Mouse (Mus musculus): ENCODE results near the gene Sart1.

DNA sequence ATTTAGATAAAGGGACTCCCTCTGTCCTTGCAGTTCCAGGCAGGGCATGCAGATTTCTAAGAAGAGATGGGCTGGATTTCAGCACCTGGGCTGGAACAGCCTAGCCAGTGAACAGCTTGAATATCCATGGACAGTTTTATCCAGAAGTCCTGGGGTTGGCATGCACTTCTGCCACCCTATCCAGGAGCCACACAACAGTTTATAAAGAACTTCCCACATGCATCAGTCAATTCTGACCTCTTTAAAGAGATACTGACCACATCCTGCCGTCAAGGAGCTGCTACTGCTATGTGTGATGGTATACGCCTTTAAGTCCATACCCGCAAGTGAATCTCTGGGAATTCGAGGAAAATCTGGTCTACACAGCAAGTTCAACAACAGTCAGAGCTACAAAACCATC is 40.7 kb upstream of the Sart1 start:
- TF ChIP-seq POLR2A (IDR thresholded peaks at IDR 0.05; ENCODE audit: borderline replicate concordance, insufficient read depth, low read length) = no peak
- no peak for TF ChIP-seq CTCF (IDR thresholded peaks at IDR 0.05; ENCODE audit: borderline replicate concordance, insufficient read depth, low read depth, low read length)

All from cerebellum, adult 2 months (tissue).